26 mouse cellular contexts compared by ENCODE assay signal in genomic region chr16:38279794-38280193, GRCm38 (mm10). TPM values are rescaled to one million over a fixed set of nuclear protein-coding genes. Genes with fewer than 3 reads are reported as not detected.
"Had no signal": no experiment of that assay in that cellular context is flagged by ENCODE, and none has a peak within 500 bp of the region (broad histone marks: within the 10 kb centered on the region; RNA-seq: fewer than 3 reads in every experiment).

No protein-coding gene starts in this region.

- H3K4me3 ChIP-seq: layer of hippocampus, adult 2 months; limb, embryonic 10.5 days; limb, embryonic 13.5 days; lung, embryonic 15.5 days; megakaryocyte, embryonic 14.5 days; midbrain, embryonic 10.5 days; midbrain, embryonic 13.5 days; myocyte; neural tube, embryonic 13.5 days had no signal

- DNase-seq: kidney, adult 2 months; kidney, postnatal 25 days; layer of hippocampus, adult 9-11 months; lung, adult 18-20 months; lung, postnatal 10 days; lung, postnatal 36 days; thymus, adult 2 months; thymus, postnatal 14 days; thymus, postnatal 4 days had no signal

- H3K27me3 ChIP-seq: limb, embryonic 13.5 days; lung, embryonic 15.5 days; midbrain, embryonic 13.5 days; neural tube, embryonic 13.5 days had no signal

- H3K9ac ChIP-seq: limb, embryonic 13.5 days; lung, embryonic 15.5 days; midbrain, embryonic 13.5 days; neural tube, embryonic 13.5 days had no signal

- H3K27ac ChIP-seq: kidney, postnatal 0 days; layer of hippocampus, adult 2 months; limb, embryonic 10.5 days; limb, embryonic 13.5 days; lung, embryonic 15.5 days; midbrain, embryonic 10.5 days; midbrain, embryonic 13.5 days; neural tube, embryonic 13.5 days; stomach, postnatal 0 days had no signal

- H3K36me3 ChIP-seq: limb, embryonic 10.5 days; limb, embryonic 13.5 days; lung, embryonic 15.5 days; midbrain, embryonic 10.5 days; midbrain, embryonic 13.5 days; neural tube, embryonic 13.5 days had no signal

- H3K9me3 ChIP-seq: limb, embryonic 10.5 days; limb, embryonic 13.5 days; lung, embryonic 15.5 days; midbrain, embryonic 10.5 days; midbrain, embryonic 13.5 days; neural tube, embryonic 13.5 days had no signal

- H3K4me1 ChIP-seq: limb, embryonic 10.5 days; limb, embryonic 13.5 days; lung, embryonic 15.5 days; midbrain, embryonic 13.5 days had no signal

- ATAC-seq: inflammation-experienced regulatory T-cells, adult 6 months; midbrain, embryonic 13.5 days; midbrain, embryonic 16.5 days had no signal

- H3K4me2 ChIP-seq: limb, embryonic 13.5 days; lung, embryonic 15.5 days; midbrain, embryonic 13.5 days; neural tube, embryonic 13.5 days had no signal

RNA-seq across cellular contexts. Expression of gene Nr1i2, which starts 14.8 kb away (rescaled TPM):
- total RNA-seq: layer of hippocampus, adult 2 months; layer of hippocampus, postnatal 25 days; left cerebral cortex, adult 18-20 months; left cerebral cortex, postnatal 25 days; monocyte, adult 5-6 weeks had no signal
- polyA plus RNA-seq: inflammation-experienced regulatory T-cells, adult 6 months; limb, embryonic 10.5 days; limb, embryonic 13.5 days; midbrain, embryonic 10.5 days; midbrain, embryonic 13.5 days; midbrain, embryonic 16.5 days; myocyte had no signal
